Mouse (Mus musculus): Measurements from ENCODE around the gene Pde4dip.
A peak's percentile ranks its signal among the peaks of the same experiment; 100 is the strongest.

The Pde4dip gene

GRCm38 (mm10) chr3:97800004-97800403 is 88.5 kb downstream of the Pde4dip start:
- DNase-seq, result no peak

GRCm38 (mm10) chr3:97799267-97799666 is 89.2 kb downstream of the Pde4dip start:
- no peak for DNase-seq

- DNase-seq, result no peak
These were observed 91.1 kb downstream of the Pde4dip start for GRCm38 (mm10) chr3:97797371-97797770.

- DNase-seq, result no peak
These were observed 94.5 kb downstream of the Pde4dip start for GRCm38 (mm10) chr3:97793995-97794394.

- DNase-seq, result no peak
These were observed 98.4 kb downstream of the Pde4dip start for GRCm38 (mm10) chr3:97790150-97790549.

- DNase-seq, result no peak
These were observed 99.2 kb downstream of the Pde4dip start for GRCm38 (mm10) chr3:97789317-97789716.

- DNase-seq, result no peak
These were observed 112.3 kb downstream of the Pde4dip start for GRCm38 (mm10) chr3:97776195-97776594.

- no peak for DNase-seq
These were observed 112.8 kb downstream of the Pde4dip start for GRCm38 (mm10) chr3:97775742-97776141.

- DNase-seq, result no peak
These were observed 113.6 kb downstream of the Pde4dip start for GRCm38 (mm10) chr3:97774861-97775260.

- DNase-seq, result peak; percentile 84
These were observed 120.4 kb downstream of the Pde4dip start for GRCm38 (mm10) chr3:97767771-97768762.

- no peak for DNase-seq
These were observed 121.3 kb downstream of the Pde4dip start for GRCm38 (mm10) chr3:97767041-97767770.

- no peak for DNase-seq
These were observed 122.0 kb downstream of the Pde4dip start for GRCm38 (mm10) chr3:97766459-97766858.

- DNase-seq, result no peak
These were observed 124.4 kb downstream of the Pde4dip start for GRCm38 (mm10) chr3:97764152-97764551.

GRCm38 (mm10) chr3:97761951-97762350 is 126.6 kb downstream of the Pde4dip start:
- no peak for DNase-seq

GRCm38 (mm10) chr3:97761168-97761567 is 127.3 kb downstream of the Pde4dip start:
- no peak for DNase-seq

- DNase-seq, result no peak
These were observed 128.7 kb downstream of the Pde4dip start for GRCm38 (mm10) chr3:97759846-97760245.

GRCm38 (mm10) chr3:97757501-97757900 is 131.0 kb downstream of the Pde4dip start:
- DNase-seq, result no peak

- no peak for DNase-seq
These were observed 132.0 kb downstream of the Pde4dip start for GRCm38 (mm10) chr3:97756283-97757074.

- no peak for DNase-seq
These were observed 133.1 kb downstream of the Pde4dip start for GRCm38 (mm10) chr3:97755411-97755810.

GRCm38 (mm10) chr3:97752901-97753300 is 135.6 kb downstream of the Pde4dip start:
- DNase-seq, result no peak

- no peak for DNase-seq
These were observed 136.9 kb downstream of the Pde4dip start for GRCm38 (mm10) chr3:97751566-97751965.

GRCm38 (mm10) chr3:97748789-97749188 is 139.7 kb downstream of the Pde4dip start:
- no peak for DNase-seq

GRCm38 (mm10) chr3:97742841-97743240 is 145.7 kb downstream of the Pde4dip start:
- no peak for DNase-seq
